Mouse (Mus musculus) ES-Bruce4 (cell line): ENCODE data around the gene Tarbp1.

Source experiments
- CTCF ChIP-seq: IDR thresholded peaks from one replicate; pipeline ENCODE4 v1.8.1; 2011; ENCODE audit warnings: low read depth, low read length
- EP300 ChIP-seq: IDR thresholded peaks from 2 replicates; pipeline ENCODE4 v1.6.1; 2011; ENCODE audit warnings: low read depth, low read length; ENCODE audit not compliant: insufficient read depth

DNA sequence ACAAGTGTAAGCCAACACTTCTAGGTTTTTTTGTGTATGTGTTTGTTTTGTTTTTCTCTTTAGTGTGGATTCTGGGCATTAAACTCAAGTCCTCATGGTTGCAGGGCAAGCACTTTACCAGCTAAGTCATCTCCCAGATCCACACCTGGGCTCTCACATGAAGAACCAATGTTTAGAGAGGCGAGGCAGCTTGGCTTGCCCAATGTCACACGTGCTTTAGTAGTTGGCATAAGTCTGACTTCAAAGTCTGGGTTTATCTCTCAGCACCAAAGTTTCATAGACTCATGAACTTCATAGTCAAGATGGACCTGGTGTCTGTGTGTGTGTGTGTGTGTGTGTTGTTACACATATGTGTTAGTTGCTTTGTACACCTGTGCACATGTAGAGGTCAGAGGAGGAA, 24.5 kb upstream of the Tarbp1 start:
- TF ChIP-seq CTCF (no peak), EP300 (no peak)
